Mouse (Mus musculus): ENCODE data around the gene Larp1.
A peak's percentile ranks its signal among the peaks of the same experiment; 100 is the strongest.
"Not testable (repeated sequence)": the region's sequence is repeated elsewhere in the genome, so short reads cannot be mapped to it uniquely, and the experiment has no call there.

GRCm38 (mm10) chr11:58098366-58098720 lies 89.5 kb downstream of the Larp1 start:
- TF ChIP-seq CTCF (IDR thresholded peaks at IDR 0.05; ENCODE audit: insufficient read depth, low read length), result 0 out of 2 replicates have a peak, but pooled peaks have one; percentile 6
- not testable (repeated sequence) for TF ChIP-seq POLR2A (IDR thresholded peaks at IDR 0.05; ENCODE audit: borderline replicate concordance, extremely low read depth, low read depth, low read length)

Measured in lung, adult 2 months (tissue).